Mouse (Mus musculus): Measurements from ENCODE around the gene Unk. TPM values are rescaled to one million over a fixed set of nuclear protein-coding genes. Genes with fewer than 3 reads are reported as not detected.
"Not testable (repeated sequence)": the region's sequence is repeated elsewhere in the genome, so short reads cannot be mapped to it uniquely, and the experiment has no call there.

Unk gene
- polyA plus RNA-seq, 1 experiment from 2014 or later = 24.9 TPM

DNA sequence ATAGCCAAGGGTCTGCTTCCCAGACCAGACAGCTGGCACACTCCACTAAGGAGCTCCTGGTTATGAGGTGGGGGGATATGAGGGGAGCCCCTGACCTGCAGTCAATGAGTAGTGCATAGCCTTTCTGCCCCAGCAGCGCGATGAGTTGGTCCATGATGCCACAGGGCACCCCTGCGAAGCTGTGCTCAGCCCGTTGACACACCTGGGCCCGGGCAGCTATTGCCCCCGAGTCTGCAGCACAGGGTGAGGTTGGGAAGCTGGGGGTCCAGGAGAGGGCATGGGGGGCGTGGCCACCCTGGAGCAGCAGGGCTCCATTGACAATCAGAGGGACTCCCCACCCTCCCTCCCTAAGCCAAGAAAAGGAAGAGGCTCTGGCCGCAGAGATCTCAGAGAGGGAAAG, 20.0 kb upstream of the Unk start:
- CTCF ChIA-PET = no interaction called here
- no peaks in the 10 kb centered on the region for H3K27me3 ChIP-seq
- POLR2A ChIA-PET = no interaction called here
- ATAC-seq (no peak), DNase-seq (ENCODE audit: low read depth, low spot score) (no peak)
- TF ChIP-seq CTCF (IDR thresholded peaks at IDR 0.05) = no peak
- in situ Hi-C loops (cut with MboI; ENCODE audit: low pct_unique_long_range_greater_than_20kb) = no loop called here

GRCm38 (mm10) chr11:116010948-116011347, 19.2 kb upstream of the Unk start:
- H3K27me3 ChIP-seq = no peaks in the 10 kb centered on the region
- no peak for ATAC-seq
- ChIA-PET POLR2A (interaction anchor here (0.7 kb wide), 1 partner anchor 74 kb away, joined by 3 read pairs; no protein-coding TSS in a partner anchor), CTCF (no interaction called here)
- DNase-seq (ENCODE audit: low read depth, low spot score) = no peak
- in situ Hi-C loops (cut with MboI; ENCODE audit: low pct_unique_long_range_greater_than_20kb) = no loop called here
- no peak for TF ChIP-seq CTCF (IDR thresholded peaks at IDR 0.05)

- TF ChIP-seq CTCF (IDR thresholded peaks at IDR 0.05) = no peak
- H3K27me3 ChIP-seq = no peaks in the 10 kb centered on the region
- ChIA-PET CTCF (interaction anchor here (1.0 to 1.2 kb wide), 2 partner anchors 9 to 68 kb away, joined by 3 to 5 read pairs; no protein-coding TSS in a partner anchor), POLR2A (no interaction called here)
- DNase-seq (ENCODE audit: low read depth, low spot score) = no peak
- ATAC-seq = no peak
- in situ Hi-C loops (cut with MboI; ENCODE audit: low pct_unique_long_range_greater_than_20kb) = no loop called here
Observed at GRCm38 (mm10) chr11:116011529-116012261, 18.4 kb upstream of the Unk start.

GRCm38 (mm10) chr11:116012262-116012947, 17.7 kb upstream of the Unk start, which contains the start of gene Galk1:
Gene Galk1 (minus strand): TSS chr11:116012719.
- no peak for TF ChIP-seq CTCF (IDR thresholded peaks at IDR 0.05)
- ChIA-PET POLR2A (interaction anchor here (0.6 to 1.0 kb wide), 2 partner anchors 73 to 171 kb away, joined by 3 read pairs; no protein-coding TSS in a partner anchor), CTCF (interaction anchor here (0.9 to 1.2 kb wide), 3 partner anchors 8 to 69 kb away, joined by 3 to 5 read pairs (median 3); no protein-coding TSS in a partner anchor)
- no peak for DNase-seq (ENCODE audit: low read depth, low spot score)
- no peaks in the 10 kb centered on the region for H3K27me3 ChIP-seq
- in situ Hi-C loops (cut with MboI; ENCODE audit: low pct_unique_long_range_greater_than_20kb) = no loop called here
- peak; percentile 67 for ATAC-seq

DNA sequence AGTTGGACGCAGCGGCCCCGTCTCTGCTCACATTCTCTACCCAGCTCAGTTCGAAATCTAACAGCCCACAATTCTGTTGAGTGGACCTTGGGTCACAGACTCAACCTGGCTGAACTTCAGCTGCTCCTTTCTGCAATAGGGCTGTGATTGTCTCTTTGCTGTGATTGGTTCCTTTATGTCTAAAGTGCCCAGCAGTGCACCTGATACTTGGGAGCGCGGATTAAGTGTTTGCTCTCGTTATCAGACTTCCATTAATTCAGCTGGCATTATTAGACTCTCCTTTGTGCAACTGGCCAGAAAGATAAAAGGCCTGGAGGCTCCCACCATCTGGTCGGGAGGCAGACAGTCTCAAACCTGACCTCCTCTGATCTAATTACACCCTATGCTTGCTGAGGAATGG, 15.3 kb upstream of the Unk start:
- ChIA-PET POLR2A (no interaction called here), CTCF (interaction anchor here (0.8 kb wide), 1 partner anchor 75 kb away, joined by 3 read pairs; no protein-coding TSS in a partner anchor)
- DNase-seq (ENCODE audit: low read depth, low spot score) = no peak
- no peak for ATAC-seq
- in situ Hi-C loops (cut with MboI; ENCODE audit: low pct_unique_long_range_greater_than_20kb) = no loop called here
- no peaks in the 10 kb centered on the region for H3K27me3 ChIP-seq
- TF ChIP-seq CTCF (IDR thresholded peaks at IDR 0.05) = no peak

DNA sequence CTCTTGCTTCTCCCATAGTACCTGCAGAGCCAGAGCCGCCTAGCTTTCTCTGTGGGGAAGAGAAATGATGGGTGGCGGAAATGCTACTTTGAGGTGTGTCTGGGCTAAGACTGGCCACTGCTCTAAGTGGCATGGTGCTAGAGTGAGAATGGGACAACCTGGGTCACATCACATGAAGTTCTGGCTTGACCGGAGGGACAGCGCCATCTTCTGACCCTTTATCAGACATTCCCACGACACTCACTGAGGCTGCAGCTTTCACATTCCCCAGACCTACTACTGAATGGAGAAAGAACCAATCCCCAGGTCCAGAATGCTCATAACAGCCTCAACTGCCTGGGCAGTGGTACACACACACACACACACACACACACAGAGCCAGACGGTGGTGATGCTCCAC, 12.0 kb upstream of the Unk start:
- ChIA-PET POLR2A (no interaction called here), CTCF (no interaction called here)
- ATAC-seq = no peak
- in situ Hi-C loops (cut with MboI; ENCODE audit: low pct_unique_long_range_greater_than_20kb) = no loop called here
- TF ChIP-seq CTCF (IDR thresholded peaks at IDR 0.05) = no peak
- no peak for DNase-seq (ENCODE audit: low read depth, low spot score)
- no peaks in the 10 kb centered on the region for H3K27me3 ChIP-seq

GRCm38 (mm10) chr11:116018867-116019266, 11.3 kb upstream of the Unk start:
- DNase-seq (ENCODE audit: low read depth, low spot score); in situ Hi-C loops (cut with MboI; ENCODE audit: low pct_unique_long_range_greater_than_20kb); POLR2A ChIA-PET; H3K27me3 ChIP-seq; CTCF ChIA-PET; ATAC-seq: not testable (repeated sequence)

- CTCF ChIA-PET = no interaction called here
- in situ Hi-C loops (cut with MboI; ENCODE audit: low pct_unique_long_range_greater_than_20kb) = no loop called here
- DNase-seq (ENCODE audit: low read depth, low spot score) (no peak), ATAC-seq (peak; percentile 0)
- TF ChIP-seq CTCF (IDR thresholded peaks at IDR 0.05) = no peak
- POLR2A ChIA-PET = no interaction called here
- H3K27me3 ChIP-seq = no peaks in the 10 kb centered on the region
Observed at GRCm38 (mm10) chr11:116019360-116019791, 10.7 kb upstream of the Unk start.

DNA sequence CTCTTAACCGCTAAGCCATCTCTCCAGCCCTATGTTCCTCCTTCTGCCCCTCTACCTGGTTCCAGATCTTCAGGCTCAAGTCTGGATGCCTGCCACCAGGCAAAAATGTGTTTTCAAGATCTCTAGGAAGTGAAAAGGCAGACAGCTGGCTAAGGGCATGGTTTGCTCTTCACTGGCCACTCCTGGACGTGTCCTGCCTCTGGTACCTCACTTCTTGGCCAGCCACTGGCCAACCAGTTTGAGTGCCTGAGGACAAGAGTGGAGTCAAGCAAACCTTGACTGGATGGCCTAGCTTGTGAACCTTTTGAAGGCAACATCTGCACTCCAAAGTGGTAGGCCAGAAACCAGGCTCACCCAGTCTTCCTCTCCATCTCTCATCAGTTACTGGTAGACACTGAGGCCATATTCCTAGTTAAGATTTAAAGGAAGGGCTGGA, 10.1 kb upstream of the Unk start:
- in situ Hi-C loops (cut with MboI; ENCODE audit: low pct_unique_long_range_greater_than_20kb) = no loop called here
- DNase-seq (ENCODE audit: low read depth, low spot score) = no peak

GRCm38 (mm10) chr11:116020519-116020922, 9.6 kb upstream of the Unk start:
- H3K27me3 ChIP-seq = no peaks in the 10 kb centered on the region
- in situ Hi-C loops (cut with MboI; ENCODE audit: low pct_unique_long_range_greater_than_20kb) = no loop called here
- ChIA-PET CTCF (interaction anchor here (1.2 to 1.5 kb wide), 2 partner anchors 9 to 85 kb away, joined by 3 to 5 read pairs; no protein-coding TSS in a partner anchor), POLR2A (interaction anchor here (0.7 to 0.8 kb wide), 3 partner anchors 12 to 39 kb away, joined by 3 to 9 read pairs (median 4); no protein-coding TSS in a partner anchor)
- peak; percentile 69 for TF ChIP-seq CTCF (IDR thresholded peaks at IDR 0.05)
- DNase-seq (ENCODE audit: low read depth, low spot score) = no peak
- ATAC-seq = no peak

More for the DNA sequence above, 10.1 kb upstream of the Unk start:
- peak; percentile 5 for ATAC-seq
- POLR2A ChIA-PET = no interaction called here
- CTCF ChIA-PET = interaction anchor here (1.2 to 1.5 kb wide), 2 partner anchors 8 to 84 kb away, joined by 3 to 5 read pairs; no protein-coding TSS in a partner anchor
- TF ChIP-seq CTCF (IDR thresholded peaks at IDR 0.05) = no peak
- H3K27me3 ChIP-seq = no peaks in the 10 kb centered on the region

All from Patski (cell line).